Mouse (Mus musculus): Measurements from ENCODE around the gene Gramd1b. TPM values are rescaled to one million over a fixed set of nuclear protein-coding genes. Genes with fewer than 3 reads are reported as not detected.

The Gramd1b gene
- polyA plus RNA-seq, 1 experiment from 2014 or later, result 19.9 TPM

DNA sequence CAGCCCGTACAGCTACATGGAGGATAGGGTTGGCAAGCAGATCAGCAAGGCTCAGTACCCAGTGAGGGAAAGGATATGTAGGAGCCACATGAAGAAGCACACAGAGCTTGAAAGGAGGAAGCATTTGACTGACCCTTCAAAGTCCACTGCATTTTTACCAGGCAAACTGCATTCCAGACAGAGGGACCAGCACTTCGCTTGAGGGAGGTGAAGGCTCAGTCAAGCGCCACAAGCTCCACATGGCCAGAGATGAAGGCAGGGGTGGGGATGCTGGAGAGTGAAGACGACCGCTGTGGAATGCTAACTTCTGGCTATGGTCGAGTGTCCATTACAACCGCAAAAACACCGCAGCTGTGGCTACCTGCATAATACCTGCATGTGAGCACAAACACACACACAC, 100.2 kb downstream of the Gramd1b start:
- H3K27ac ChIP-seq, result no peak overlapping the region
- WGBS, result 87% methylated on average over 8 of the region's 8 CpGs
- no peaks in the 10 kb centered on the region for H3K4me1 ChIP-seq
- H3K36me3 ChIP-seq (replicated peaks), result no peaks in the 10 kb centered on the region
- no peaks in the 10 kb centered on the region for H3K9me3 ChIP-seq
- no peaks in the 10 kb centered on the region for H3K27me3 ChIP-seq (replicated peaks)
- ATAC-seq (replicated peaks), result no peak
- no peak overlapping the region for H3K4me2 ChIP-seq
- no peak overlapping the region for H3K9ac ChIP-seq
- H3K4me3 ChIP-seq, result no peak overlapping the region

DNA sequence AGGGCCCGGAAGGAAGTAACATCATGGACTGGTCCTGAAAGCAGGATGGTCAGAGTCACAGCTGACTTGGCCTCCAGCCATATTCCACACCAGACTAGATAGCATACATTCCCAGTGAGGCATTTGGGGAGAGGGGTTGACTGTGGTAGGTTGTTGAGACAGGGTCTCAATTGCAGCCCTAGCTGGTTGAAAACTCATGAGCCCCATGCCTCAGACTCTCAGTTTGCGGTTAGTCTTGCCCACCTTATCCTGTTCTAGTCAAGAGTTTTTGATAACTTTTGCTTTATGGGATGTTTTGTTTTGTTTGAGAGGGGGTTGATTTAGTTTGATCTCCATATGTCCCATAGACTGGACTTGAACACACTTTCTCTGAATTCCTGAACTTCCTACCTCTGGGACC, 103.5 kb downstream of the Gramd1b start:
- H3K4me2 ChIP-seq, result no peak overlapping the region
- no peak overlapping the region for H3K27ac ChIP-seq

DNA sequence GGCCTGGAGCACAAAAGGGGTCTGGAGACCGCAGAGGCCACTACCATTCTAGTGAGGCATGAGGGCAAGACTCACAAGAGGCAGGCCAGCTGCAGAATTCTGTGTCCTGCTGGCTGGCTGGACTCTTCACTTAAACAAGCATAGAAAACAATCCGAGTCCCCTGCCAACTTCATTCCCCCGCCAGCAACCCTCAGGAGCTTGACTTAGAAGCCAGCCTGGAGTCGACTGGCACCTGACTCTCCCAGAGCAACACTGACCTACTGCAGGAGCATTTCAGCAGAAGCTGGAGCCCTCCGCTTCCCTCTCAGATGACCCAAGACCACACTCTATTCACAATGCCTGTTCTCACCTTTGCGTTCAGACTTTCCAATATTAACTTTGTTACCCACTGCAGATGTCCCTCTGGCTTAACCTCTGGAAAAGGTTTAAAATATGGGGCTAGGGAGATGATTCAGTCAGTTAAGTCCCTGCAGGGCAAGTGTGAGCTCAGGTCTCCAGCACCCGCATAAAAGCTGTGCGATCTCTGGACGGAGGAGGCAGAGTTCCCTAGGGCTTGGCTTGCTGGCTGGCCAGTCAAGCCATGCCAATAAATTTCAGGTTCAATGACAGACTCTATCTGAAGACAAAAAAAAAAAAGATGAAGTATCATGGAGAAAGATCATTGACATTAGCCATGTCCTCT, 104.8 kb downstream of the Gramd1b start:
- Histone ChIP-seq H3K4me3 (no peak overlapping the region), H3K27me3 (replicated peaks) (no peaks in the 10 kb centered on the region), H3K4me1 (no peaks in the 10 kb centered on the region), H3K4me2 (no peak overlapping the region), H3K36me3 (replicated peaks) (no peaks in the 10 kb centered on the region), H3K27ac (no peak overlapping the region), H3K9me3 (no peaks in the 10 kb centered on the region), H3K9ac (no peak overlapping the region)
- WGBS, result 88% methylated on average over 9 of the region's 9 CpGs
- ATAC-seq (replicated peaks), result no peak

More for the DNA sequence above, 103.5 kb downstream of the Gramd1b start:
- Histone ChIP-seq H3K9me3 (no peaks in the 10 kb centered on the region), H3K4me1 (no peaks in the 10 kb centered on the region), H3K36me3 (replicated peaks) (no peaks in the 10 kb centered on the region), H3K4me3 (no peak overlapping the region), H3K9ac (no peak overlapping the region), H3K27me3 (replicated peaks) (no peaks in the 10 kb centered on the region)
- WGBS, result 98% methylated on average over 2 of the region's 2 CpGs
- ATAC-seq (replicated peaks), result no peak

DNA sequence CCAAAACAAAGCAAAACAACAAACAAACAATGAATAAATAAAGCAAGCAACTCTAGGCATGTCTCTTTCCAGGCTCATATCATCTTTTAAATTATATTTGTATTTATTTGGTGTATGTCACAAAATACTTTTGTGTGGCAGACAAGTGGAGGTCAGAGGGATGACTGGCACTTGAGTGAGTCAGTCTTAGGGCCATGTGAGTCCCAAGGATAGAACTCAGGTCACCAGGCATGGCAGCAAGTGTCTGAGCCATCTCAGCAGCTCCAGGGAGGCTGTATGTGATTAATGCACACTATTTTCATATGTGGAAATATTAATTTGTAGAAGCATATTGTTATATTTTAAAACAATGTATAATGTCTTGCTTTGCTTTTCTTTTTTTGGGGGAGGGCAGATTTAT, 106.3 kb downstream of the Gramd1b start:
- no peaks in the 10 kb centered on the region for H3K4me1 ChIP-seq
- no peaks in the 10 kb centered on the region for H3K27me3 ChIP-seq (replicated peaks)
- no peak overlapping the region for H3K9ac ChIP-seq
- H3K9me3 ChIP-seq, result no peaks in the 10 kb centered on the region
- no peak for ATAC-seq (replicated peaks)
- H3K4me3 ChIP-seq, result no peak overlapping the region
- no peak overlapping the region for H3K27ac ChIP-seq
- H3K4me2 ChIP-seq, result no peak overlapping the region
- no peaks in the 10 kb centered on the region for H3K36me3 ChIP-seq (replicated peaks)

DNA sequence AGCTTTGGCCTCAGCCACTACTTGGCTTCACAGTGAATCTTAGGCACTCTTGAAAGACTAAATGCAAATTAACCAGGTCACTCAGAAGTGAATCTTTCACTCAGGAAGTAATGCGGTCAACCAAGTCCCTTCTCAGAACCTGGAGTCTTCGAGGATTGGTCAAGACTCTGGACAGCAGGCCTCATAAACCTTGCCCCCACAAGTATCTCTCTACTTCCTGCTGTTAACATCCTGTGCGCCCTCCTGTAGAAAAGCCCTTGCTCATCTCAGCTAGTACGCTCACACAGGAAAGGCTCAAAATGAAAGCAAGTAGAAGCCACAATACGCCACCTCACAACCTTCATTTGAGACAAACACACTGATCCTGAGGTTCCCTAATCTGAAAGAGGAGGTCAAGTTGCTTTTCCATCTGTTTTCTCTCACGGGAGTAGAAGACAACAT, 107.7 kb downstream of the Gramd1b start:
- WGBS, result 88% methylated on average over 6 of the region's 6 CpGs
- Histone ChIP-seq H3K27ac (no peak overlapping the region), H3K4me2 (no peak overlapping the region), H3K9ac (no peak overlapping the region), H3K4me1 (no peaks in the 10 kb centered on the region), H3K4me3 (no peak overlapping the region), H3K9me3 (no peaks in the 10 kb centered on the region), H3K36me3 (replicated peaks) (no peaks in the 10 kb centered on the region), H3K27me3 (replicated peaks) (no peaks in the 10 kb centered on the region)
- ATAC-seq (replicated peaks), result no peak

DNA sequence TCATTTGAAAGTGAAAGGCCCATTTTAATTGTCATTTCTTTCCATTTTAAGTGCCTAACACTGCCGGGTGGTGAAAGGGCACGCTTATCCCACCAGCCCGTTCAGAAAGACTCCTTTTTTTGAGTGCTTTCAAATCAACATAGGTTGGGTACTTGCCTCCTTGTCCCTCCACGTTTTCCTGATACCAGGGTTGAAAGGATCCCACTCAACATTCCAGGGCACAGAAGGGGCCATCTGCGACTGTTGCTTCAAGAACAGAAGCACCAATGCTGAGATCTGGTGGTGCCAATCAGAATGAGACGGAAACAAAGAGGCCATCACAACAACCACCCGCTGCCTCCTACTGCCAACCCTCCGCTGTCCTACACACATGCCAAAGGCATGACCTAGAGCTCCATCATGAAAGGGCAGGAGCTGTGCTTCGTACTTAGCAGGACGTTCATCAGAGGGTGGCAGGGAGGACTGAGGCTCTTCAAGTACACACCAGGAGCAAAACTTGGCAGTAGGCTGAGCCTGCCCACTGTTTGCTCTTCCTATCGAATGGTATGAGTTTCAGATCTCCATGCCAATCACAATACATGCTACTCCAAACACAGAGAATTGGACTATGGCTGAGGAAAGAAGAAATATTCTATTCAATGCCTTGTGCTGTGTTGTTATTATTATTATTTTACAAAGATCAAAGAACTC, 108.7 kb downstream of the Gramd1b start:
- Histone ChIP-seq H3K27ac (no peak overlapping the region), H3K27me3 (replicated peaks) (no peaks in the 10 kb centered on the region), H3K9ac (no peak overlapping the region), H3K4me2 (no peak overlapping the region), H3K36me3 (replicated peaks) (no peaks in the 10 kb centered on the region), H3K9me3 (no peaks in the 10 kb centered on the region), H3K4me3 (no peak overlapping the region), H3K4me1 (no peaks in the 10 kb centered on the region)
- no peak for ATAC-seq (replicated peaks)
- 84% methylated on average over 11 of the region's 11 CpGs for WGBS

DNA sequence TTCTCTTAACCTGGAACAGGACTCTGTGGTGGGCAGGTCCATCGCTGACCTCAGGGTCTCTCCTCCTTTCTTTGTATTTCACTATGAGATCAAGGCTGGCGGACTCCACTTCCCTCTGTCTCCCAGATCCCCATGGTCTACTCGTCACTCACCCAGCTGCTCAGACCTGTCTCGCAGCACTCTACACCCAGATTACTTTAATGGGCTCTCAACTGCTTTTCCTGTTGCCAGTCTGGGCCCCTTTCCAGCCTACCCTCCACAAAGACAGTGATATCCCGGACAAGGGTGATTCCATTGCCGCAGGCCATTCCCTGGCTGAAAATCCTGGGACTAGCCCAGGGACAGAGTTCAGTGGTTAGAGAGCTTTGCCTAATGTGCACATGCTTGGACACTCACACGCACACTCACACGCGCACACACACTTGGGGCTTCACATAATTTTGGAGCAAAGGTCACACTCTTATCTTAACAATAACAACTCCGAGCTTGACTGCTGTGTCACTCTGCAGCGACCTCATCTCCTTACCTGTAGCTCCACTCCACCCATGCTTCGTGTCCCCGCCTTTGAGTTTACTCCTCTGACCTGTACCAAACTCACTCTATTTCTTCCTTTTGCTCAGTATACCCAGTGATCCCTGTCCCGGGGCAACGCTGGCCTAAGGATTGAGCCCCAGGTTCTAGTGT, 110.4 kb downstream of the Gramd1b start:
- no peak overlapping the region for H3K4me3 ChIP-seq
- H3K27ac ChIP-seq, result no peak overlapping the region
- 88% methylated on average over 15 of the region's 15 CpGs for WGBS
- no peaks in the 10 kb centered on the region for H3K27me3 ChIP-seq (replicated peaks)
- no peaks in the 10 kb centered on the region for H3K9me3 ChIP-seq
- no peaks in the 10 kb centered on the region for H3K36me3 ChIP-seq (replicated peaks)
- no peak overlapping the region for H3K9ac ChIP-seq
- no peak for ATAC-seq (replicated peaks)
- H3K4me1 ChIP-seq, result no peaks in the 10 kb centered on the region
- no peak overlapping the region for H3K4me2 ChIP-seq

DNA sequence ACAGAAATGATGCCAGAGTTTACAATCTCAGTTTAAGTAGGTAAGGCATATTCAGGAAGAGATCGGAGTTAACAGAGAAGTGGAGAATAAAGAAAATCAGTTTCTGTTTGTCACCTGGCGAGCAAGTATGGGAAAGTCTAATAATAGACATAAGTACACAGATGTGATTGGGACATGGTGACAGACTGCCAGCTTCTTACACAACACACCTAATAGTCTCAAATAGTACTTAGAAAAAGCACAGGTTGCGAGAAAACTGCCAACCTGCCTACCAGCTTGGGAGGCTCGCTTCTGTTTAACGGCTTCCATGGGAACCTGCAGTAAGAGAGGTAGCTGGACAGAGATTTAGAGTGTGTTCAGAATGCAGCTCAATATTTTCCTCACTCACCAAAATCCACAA, 112.4 kb downstream of the Gramd1b start:
- 91% methylated on average over 5 of the region's 5 CpGs for WGBS

DNA sequence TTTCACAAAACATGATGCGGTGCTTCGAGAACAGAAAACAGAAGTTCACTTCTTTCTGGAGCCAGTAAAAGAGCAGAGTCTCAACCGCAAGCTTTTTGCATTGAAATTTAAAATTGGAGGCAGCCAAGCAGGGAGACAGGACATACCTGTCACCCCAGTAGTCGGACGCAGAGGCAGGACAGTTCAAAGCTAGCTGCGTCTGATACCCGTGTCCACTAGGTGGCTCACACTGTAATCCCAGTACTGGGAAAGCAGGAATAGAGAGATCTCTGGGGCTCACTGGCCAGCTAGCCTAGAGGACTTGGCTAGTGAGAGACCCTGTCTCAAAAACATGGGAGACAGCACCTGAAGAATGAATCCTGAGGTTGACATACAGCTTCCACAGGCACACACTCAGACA, 115.0 kb downstream of the Gramd1b start:
- no peak overlapping the region for H3K9ac ChIP-seq
- H3K9me3 ChIP-seq, result no peaks in the 10 kb centered on the region
- no peaks in the 10 kb centered on the region; the same call in 1 of the 2 replicates for H3K4me1 ChIP-seq
- no peaks in the 10 kb centered on the region for H3K36me3 ChIP-seq (replicated peaks)
- no peaks in the 10 kb centered on the region for H3K27me3 ChIP-seq (replicated peaks)
- H3K4me3 ChIP-seq, result no peak overlapping the region
- ATAC-seq (replicated peaks), result no peak
- 90% methylated on average over 7 of the region's 7 CpGs for WGBS
- H3K4me2 ChIP-seq, result no peak overlapping the region
- H3K27ac ChIP-seq, result no peak overlapping the region

More for the DNA sequence above, 112.4 kb downstream of the Gramd1b start:
- Histone ChIP-seq H3K9me3 (no peaks in the 10 kb centered on the region), H3K27ac (no peak overlapping the region), H3K4me1 (no peaks in the 10 kb centered on the region; the same call in 1 of the 2 replicates), H3K36me3 (replicated peaks) (no peaks in the 10 kb centered on the region), H3K4me3 (no peak overlapping the region), H3K9ac (no peak overlapping the region), H3K4me2 (no peak overlapping the region), H3K27me3 (replicated peaks) (no peaks in the 10 kb centered on the region)
- ATAC-seq (replicated peaks), result no peak

DNA sequence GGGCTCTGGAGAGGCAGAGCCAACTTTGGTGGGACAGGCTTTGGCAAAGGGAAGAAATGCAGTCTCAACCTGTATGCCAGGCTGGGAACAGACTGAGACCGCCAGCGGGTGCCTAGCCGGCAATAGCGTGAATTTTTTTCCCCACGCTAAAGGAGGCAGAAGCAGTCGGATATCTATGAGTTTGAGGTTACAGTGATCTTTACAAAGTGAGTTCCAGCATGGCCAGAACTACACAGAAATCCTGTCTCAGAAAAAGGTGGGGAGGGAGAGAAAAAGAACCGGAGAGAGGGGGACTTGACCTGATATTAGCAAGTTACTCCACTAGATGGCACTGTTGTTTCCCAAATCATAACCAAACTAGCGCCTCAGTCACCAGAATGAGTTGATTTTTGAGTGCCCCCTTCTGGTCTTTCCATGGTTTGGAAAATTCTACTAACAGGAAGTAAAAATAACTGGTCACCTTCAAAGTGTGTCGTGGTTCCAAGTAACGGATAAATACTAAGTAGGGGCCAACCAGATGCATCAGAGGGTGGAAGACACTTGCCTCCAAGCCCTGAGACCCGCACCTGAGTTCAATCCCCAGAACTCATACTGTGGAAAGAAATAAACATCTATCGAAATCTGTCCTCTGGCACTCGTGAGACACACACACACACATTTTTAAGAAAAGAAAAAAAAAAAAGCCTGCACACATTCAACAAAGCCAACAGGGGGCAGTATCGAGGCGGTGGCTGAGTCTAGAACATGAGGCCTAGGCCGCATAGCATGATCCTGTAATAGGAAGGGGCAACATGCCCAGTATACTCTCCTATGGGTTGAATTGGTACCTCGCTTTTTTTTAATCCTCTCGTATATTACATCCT, 116.0 kb downstream of the Gramd1b start:
- Histone ChIP-seq H3K9ac (peak overlapping the region; percentile 66), H3K4me2 (peak overlapping the region; percentile 97), H3K4me3 (peak overlapping the region; percentile 55), H3K27ac (peak overlapping the region; percentile 35; the same call in 1 of the 2 replicates), H3K27me3 (replicated peaks) (no peaks in the 10 kb centered on the region), H3K36me3 (replicated peaks) (no peaks in the 10 kb centered on the region), H3K9me3 (no peaks in the 10 kb centered on the region), H3K4me1 (no peaks in the 10 kb centered on the region; the same call in 1 of the 2 replicates)
- peak; percentile 63 for ATAC-seq (replicated peaks)
- WGBS, result 36% methylated on average over 18 of the region's 18 CpGs

DNA sequence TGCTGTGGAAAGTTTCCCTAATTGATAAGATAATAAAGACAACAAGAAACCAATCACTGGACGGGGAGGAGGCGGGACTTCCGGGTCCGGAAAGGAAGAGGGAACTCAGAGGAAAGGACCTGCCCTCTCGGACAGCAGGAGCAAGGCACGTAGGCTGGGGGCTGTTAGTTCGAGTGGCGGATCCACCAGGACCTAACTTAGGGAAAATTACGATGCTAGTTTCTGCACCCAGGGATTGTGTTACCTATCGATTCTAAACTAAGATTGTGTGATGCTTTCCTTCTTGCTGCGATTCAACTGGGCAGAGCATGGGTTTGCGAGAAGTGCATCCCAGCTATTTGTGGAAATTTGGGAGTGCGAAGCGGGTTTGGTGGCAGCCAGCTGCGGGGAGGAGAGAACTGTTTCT, 116.7 kb downstream of the Gramd1b start:
- H3K4me2 ChIP-seq, result peak overlapping the region; percentile 97
- H3K9me3 ChIP-seq, result no peaks in the 10 kb centered on the region
- peak overlapping the region; percentile 35; the same call in 1 of the 2 replicates for H3K27ac ChIP-seq
- H3K4me3 ChIP-seq, result peak overlapping the region; percentile 55
- ATAC-seq (replicated peaks), result peak; percentile 81
- peak overlapping the region; percentile 66 for H3K9ac ChIP-seq
- no peaks in the 10 kb centered on the region for H3K36me3 ChIP-seq (replicated peaks)
- no peaks in the 10 kb centered on the region; the same call in 1 of the 2 replicates for H3K4me1 ChIP-seq
- under 1% methylated on average over 15 of the region's 15 CpGs for WGBS
- H3K27me3 ChIP-seq (replicated peaks), result no peaks in the 10 kb centered on the region

DNA sequence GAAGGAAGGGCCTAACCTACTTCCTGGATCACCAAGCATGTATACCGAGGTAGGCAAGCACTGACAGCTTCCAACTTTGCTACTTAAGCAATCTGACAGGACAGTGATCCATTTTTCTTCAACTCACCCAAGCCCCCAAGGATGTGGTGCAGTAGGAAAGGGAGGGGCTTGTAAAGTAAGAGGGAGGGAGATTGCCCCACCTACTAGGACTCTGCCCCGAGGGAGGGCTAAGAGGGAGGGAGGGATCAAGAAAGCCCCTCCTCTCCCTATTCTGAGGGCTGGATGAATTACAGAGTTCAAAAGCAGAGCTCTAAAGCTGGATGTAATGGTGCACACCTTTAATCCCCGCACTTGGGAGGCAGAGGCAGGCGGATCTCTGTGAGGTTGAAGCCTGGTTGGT, 117.6 kb downstream of the Gramd1b start:
- no peaks in the 10 kb centered on the region; the same call in 1 of the 2 replicates for H3K4me1 ChIP-seq
- ATAC-seq (replicated peaks), result no peak
- no peak overlapping the region for H3K4me3 ChIP-seq
- H3K36me3 ChIP-seq (replicated peaks), result no peaks in the 10 kb centered on the region
- no peak overlapping the region for H3K9ac ChIP-seq
- H3K4me2 ChIP-seq, result no peak overlapping the region
- H3K27ac ChIP-seq, result no peak overlapping the region
- H3K9me3 ChIP-seq, result no peaks in the 10 kb centered on the region
- 91% methylated on average over 4 of the region's 4 CpGs for WGBS
- H3K27me3 ChIP-seq (replicated peaks), result no peaks in the 10 kb centered on the region

Measured in midbrain, embryonic 15.5 days (tissue).